10 mouse cellular contexts compared by ENCODE assay signal in genomic region chr6:127265063-127265775, GRCm38 (mm10).
DNase-seq lines count a peak whose midpoint lies in the region; ATAC-seq and TF ChIP-seq lines count a peak whose summit lies in the region.
"Had no signal": no experiment of that assay in that cellular context is flagged by ENCODE, and none has a peak within 500 bp of the region (broad histone marks: within the 10 kb centered on the region; RNA-seq: fewer than 3 reads in every experiment).

No protein-coding gene starts in this region.

- DNase-seq in embryo, embryonic 11 days, result peak; percentile 45
- DNase-seq in embryo, embryonic 9.5 days (ENCODE audit: extremely low spot score), result no peak
- peak; percentile 31 for DNase-seq in lung, embryonic 14.5 days
- no peak for DNase-seq in lung, adult 18-20 months
- no peak for DNase-seq in embryonic facial prominence, embryonic 10.5 days (ENCODE audit: low spot score)
- DNase-seq in layer of hippocampus, postnatal 25 days (ENCODE audit: extremely low spot score in 1 of 2, low spot score in 1 of 2), result no peak
- no peak for DNase-seq in adrenal gland, adult 2 months

- no peaks in the 10 kb centered on the region for H3K9me3 ChIP-seq in lung, embryonic 14.5 days (ENCODE audit: low read depth, low read length)
- H3K9me3 ChIP-seq in embryonic facial prominence, embryonic 10.5 days, result no peaks in the 10 kb centered on the region
- H3K9me3 ChIP-seq: hindbrain, embryonic 15.5 days; liver, embryonic 13.5 days had no signal

- H3K4me3 ChIP-seq in lung, embryonic 14.5 days (ENCODE audit: low read depth, low read length), result no peak overlapping the region
- H3K4me3 ChIP-seq in embryonic facial prominence, embryonic 10.5 days, result no peak overlapping the region

- H3K36me3 ChIP-seq in lung, embryonic 14.5 days (ENCODE audit: insufficient read depth), result no peaks in the 10 kb centered on the region
- no peaks in the 10 kb centered on the region for H3K36me3 ChIP-seq in embryonic facial prominence, embryonic 10.5 days (replicated peaks)
- H3K36me3 ChIP-seq: hindbrain, embryonic 15.5 days; liver, embryonic 13.5 days had no signal

- H3K27me3 ChIP-seq in lung, embryonic 14.5 days (ENCODE audit: insufficient read depth, low read length), result 0 out of 2 replicates have a peak, but pooled peaks cover 4% of the 10 kb centered on the region
- peaks cover 20% of the 10 kb centered on the region; the same call in 1 of the 2 replicates for H3K27me3 ChIP-seq in embryonic facial prominence, embryonic 10.5 days (replicated peaks; ENCODE audit: low read depth, poor library complexity, severe bottlenecking)

- 73% methylated on average over 9 of the region's 9 CpGs for WGBS in lung, embryonic 14.5 days
- 72% methylated on average over 9 of the region's 9 CpGs for WGBS in embryonic facial prominence, embryonic 10.5 days

- TF ChIP-seq CTCF in lung, embryonic 14.5 days (IDR thresholded peaks at IDR 0.05; ENCODE audit: low read depth), result peak; percentile 15; the same call in 1 of the 2 replicates

- ATAC-seq in lung, embryonic 14.5 days (ENCODE audit: insufficient read depth), result no peak
- 0 out of 2 replicates have a peak, but pooled peaks have one; percentile 17 for ATAC-seq in megakaryocyte progenitor cell, adult 5-6 weeks (replicated peaks; ENCODE audit: poor library complexity)

- H3K27ac ChIP-seq in lung, embryonic 14.5 days (ENCODE audit: low read depth), result peak overlapping the region; percentile 92; the same call in 1 of the 2 replicates
- peak overlapping the region; percentile 75 for H3K27ac ChIP-seq in embryonic facial prominence, embryonic 10.5 days (replicated peaks)
- H3K27ac ChIP-seq: hindbrain, embryonic 15.5 days had no signal

- no peak overlapping the region for H3K9ac ChIP-seq in lung, embryonic 14.5 days
- H3K9ac ChIP-seq: hindbrain, embryonic 15.5 days; liver, embryonic 13.5 days had no signal

- peak overlapping the region; percentile 61 for H3K4me2 ChIP-seq in lung, embryonic 14.5 days

- peaks cover 9% of the 10 kb centered on the region; the same call in 1 of the 2 replicates for H3K4me1 ChIP-seq in lung, embryonic 14.5 days (ENCODE audit: insufficient read depth)
- peaks cover 40% of the 10 kb centered on the region for H3K4me1 ChIP-seq in embryonic facial prominence, embryonic 10.5 days

Comparison
In these comparisons a context has a peak if more than half of its experiments do, and no peak if none do; other contexts are left out.
1. DNase-seq: peak in embryo, embryonic 11 days (single experiment) and lung, embryonic 14.5 days (single experiment); none in embryo, embryonic 9.5 days (single experiment), lung, adult 18-20 months (0 of 2), embryonic facial prominence, embryonic 10.5 days (single experiment), layer of hippocampus, postnatal 25 days (0 of 2) and adrenal gland, adult 2 months (single experiment).